Mouse (Mus musculus): ENCODE measurements around the gene Ppp1r27. TPM values are rescaled to one million over a fixed set of nuclear protein-coding genes. Genes with fewer than 3 reads are reported as not detected.
A peak's percentile ranks its signal among the peaks of the same experiment; 100 is the strongest.
"Not testable (repeated sequence)": the region's sequence is repeated elsewhere in the genome, so short reads cannot be mapped to it uniquely, and the experiment has no call there.

Ppp1r27 gene
- total RNA-seq, 2 experiments from 2014 or later = 188 to 418 TPM

GRCm38 (mm10) chr11:120517147-120517546 is 33.8 kb downstream of the Ppp1r27 start:
- no peak overlapping the region for H3K4me3 ChIP-seq
- intact Hi-C loops (cut with DNase I) = no loop called here
- no peak for TF ChIP-seq CTCF (IDR thresholded peaks at IDR 0.05)
- DNase-seq = no peak
- H3K27ac ChIP-seq = no peak overlapping the region

- DNase-seq = peak; percentile 92
- H3K27ac ChIP-seq = peak overlapping the region; percentile 75
- no peak overlapping the region for H3K4me3 ChIP-seq
- no peak; the same call in 1 of the 2 replicates for TF ChIP-seq CTCF (IDR thresholded peaks at IDR 0.05)
- intact Hi-C loops (cut with DNase I) = loop anchor here (2.0 kb wide), 2 partner anchors 63 to 97 kb away; no protein-coding TSS in a partner anchor
Observed at GRCm38 (mm10) chr11:120515611-120516010, 35.3 kb downstream of the Ppp1r27 start.

DNA sequence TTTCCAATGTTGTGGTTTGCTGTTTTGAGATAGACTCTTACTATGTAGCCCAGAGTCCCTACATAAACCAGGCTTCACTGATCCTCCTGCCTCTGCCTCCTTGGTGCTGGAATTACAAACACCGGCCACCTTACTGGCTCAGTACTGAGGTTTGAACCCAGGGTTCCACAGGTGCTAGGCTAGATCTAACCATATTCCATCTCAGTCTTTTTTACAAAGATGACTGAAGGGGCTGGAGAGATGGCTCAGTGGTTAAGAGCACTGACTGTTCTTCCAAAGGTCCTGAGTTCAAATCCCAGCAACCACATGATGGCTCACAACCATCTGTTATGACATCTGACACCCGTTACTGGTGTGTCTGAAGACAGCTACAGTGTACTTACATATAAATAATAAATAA is 36.7 kb downstream of the Ppp1r27 start:
- H3K4me3 ChIP-seq, DNase-seq, H3K27ac ChIP-seq: not testable (repeated sequence)
- intact Hi-C loops (cut with DNase I) = loop anchor here (2.0 kb wide), 2 partner anchors 65 to 99 kb away; no protein-coding TSS in a partner anchor

GRCm38 (mm10) chr11:120512790-120513453 is 38.0 kb downstream of the Ppp1r27 start:
- no peak overlapping the region for H3K27ac ChIP-seq
- no peak overlapping the region for H3K4me3 ChIP-seq
- no peak for TF ChIP-seq CTCF (IDR thresholded peaks at IDR 0.05)
- intact Hi-C loops (cut with DNase I) = no loop called here
- no peak for DNase-seq

DNA sequence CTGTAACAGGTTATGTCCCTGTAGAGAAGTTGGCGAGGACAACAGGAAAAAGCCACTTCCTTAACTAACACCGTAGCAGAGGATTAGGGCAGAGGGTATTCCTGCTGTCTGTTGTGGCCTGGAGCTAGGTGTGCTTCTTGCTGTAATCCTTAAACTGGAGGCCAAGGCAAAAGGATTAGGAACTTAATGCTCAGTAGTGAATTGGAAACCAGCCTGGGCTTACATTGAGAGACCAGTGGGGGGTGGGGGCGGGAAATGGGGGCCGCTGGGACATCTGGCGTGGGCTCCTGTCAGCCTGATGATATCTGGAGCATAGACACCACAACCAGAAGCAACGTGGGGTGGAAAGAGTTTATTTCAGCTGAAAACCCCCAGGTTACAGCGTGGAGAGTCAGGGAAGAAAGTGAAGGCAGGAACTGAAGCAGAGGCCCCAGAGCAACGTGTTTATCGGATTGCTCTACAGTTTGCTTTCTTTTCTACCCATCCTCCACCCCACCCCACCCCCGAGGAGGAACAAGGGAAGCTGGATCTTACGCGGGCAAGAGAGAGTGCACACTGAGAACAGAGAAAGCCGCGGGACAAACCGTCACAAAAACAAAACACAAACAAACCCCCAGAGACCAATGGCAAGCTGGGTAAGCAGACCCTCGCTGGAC is 40.4 kb downstream of the Ppp1r27 start:
- DNase-seq = no peak
- TF ChIP-seq CTCF (IDR thresholded peaks at IDR 0.05) = no peak
- intact Hi-C loops (cut with DNase I) = no loop called here
- Histone ChIP-seq H3K4me3 (peak overlapping the region; percentile 65), H3K27ac (peak overlapping the region; percentile 62)

- intact Hi-C loops (cut with DNase I) = no loop called here
- DNase-seq = no peak
- H3K4me3 ChIP-seq = no peak overlapping the region
- H3K27ac ChIP-seq = no peak overlapping the region
- no peak for TF ChIP-seq CTCF (IDR thresholded peaks at IDR 0.05)
Observed at GRCm38 (mm10) chr11:120509940-120510339, 41.0 kb downstream of the Ppp1r27 start.

- Histone ChIP-seq H3K27ac (no peak overlapping the region), H3K4me3 (no peak overlapping the region)
- no peak for TF ChIP-seq CTCF (IDR thresholded peaks at IDR 0.05)
- DNase-seq = no peak
- intact Hi-C loops (cut with DNase I) = no loop called here
Observed at GRCm38 (mm10) chr11:120508290-120508870, 42.6 kb downstream of the Ppp1r27 start.

DNA sequence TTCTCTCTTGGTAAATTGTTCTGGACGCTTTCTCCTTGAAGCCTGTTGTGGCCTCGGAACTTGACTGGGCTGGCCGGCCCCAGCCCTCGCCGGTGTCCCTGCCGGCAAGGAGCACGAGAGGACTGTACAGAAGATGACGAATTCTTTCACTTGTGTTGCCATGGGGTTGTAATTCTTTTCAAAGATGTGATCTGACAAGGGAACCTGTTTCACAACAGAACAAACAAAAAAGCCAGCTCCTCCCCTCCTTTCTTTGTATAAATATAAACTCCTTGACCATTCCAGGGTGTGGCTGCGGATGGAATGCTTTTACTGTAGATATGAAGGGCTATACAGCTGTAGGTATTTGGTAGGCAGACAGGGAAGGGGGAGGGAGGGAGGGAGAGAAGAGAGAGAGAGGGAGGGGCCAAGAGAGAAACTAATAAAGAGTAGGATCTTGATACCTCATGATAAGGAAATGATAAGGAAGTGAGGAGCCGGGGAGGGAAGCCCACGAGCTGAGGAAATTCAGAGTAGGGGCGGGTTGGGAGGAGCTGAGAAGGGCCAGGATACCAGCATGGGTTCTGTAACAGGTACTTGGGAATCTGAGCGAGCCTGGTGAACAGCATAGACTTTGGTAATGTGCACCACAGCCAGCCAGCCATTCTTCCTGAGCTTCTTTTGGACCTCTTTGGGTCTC is 43.2 kb downstream of the Ppp1r27 start:
- no peak overlapping the region for H3K27ac ChIP-seq
- DNase-seq = no peak
- H3K4me3 ChIP-seq = no peak overlapping the region
- TF ChIP-seq CTCF (IDR thresholded peaks at IDR 0.05) = no peak
- intact Hi-C loops (cut with DNase I) = no loop called here

DNA sequence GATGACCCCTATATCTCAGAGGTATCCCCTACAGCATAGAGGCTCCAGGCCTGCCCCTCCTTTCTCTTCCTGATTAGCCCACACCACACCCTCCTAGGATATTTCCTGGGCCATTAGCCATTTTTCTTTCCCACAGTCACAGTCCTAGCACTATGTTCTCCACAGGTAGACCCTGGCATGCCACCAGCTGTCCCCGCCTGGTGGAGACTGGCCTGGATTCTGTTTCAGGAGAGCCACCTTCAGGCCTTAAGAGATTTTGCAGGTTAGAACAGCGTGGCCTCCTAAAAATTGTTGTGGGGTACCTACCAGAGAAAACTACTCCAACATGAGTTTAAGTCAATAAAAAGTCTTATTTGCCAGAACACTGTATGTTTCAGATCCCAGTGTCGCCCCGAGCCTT is 44.0 kb downstream of the Ppp1r27 start:
- DNase-seq = no peak
- H3K4me3 ChIP-seq = no peak overlapping the region
- H3K27ac ChIP-seq = no peak overlapping the region
- intact Hi-C loops (cut with DNase I) = no loop called here
- TF ChIP-seq CTCF (IDR thresholded peaks at IDR 0.05) = peak; percentile 38

- Histone ChIP-seq H3K4me3 (no peak overlapping the region), H3K27ac (no peak overlapping the region)
- DNase-seq = no peak
- intact Hi-C loops (cut with DNase I) = no loop called here
- TF ChIP-seq CTCF (IDR thresholded peaks at IDR 0.05) = no peak
Observed at GRCm38 (mm10) chr11:120505661-120506060, 45.3 kb downstream of the Ppp1r27 start.

DNA sequence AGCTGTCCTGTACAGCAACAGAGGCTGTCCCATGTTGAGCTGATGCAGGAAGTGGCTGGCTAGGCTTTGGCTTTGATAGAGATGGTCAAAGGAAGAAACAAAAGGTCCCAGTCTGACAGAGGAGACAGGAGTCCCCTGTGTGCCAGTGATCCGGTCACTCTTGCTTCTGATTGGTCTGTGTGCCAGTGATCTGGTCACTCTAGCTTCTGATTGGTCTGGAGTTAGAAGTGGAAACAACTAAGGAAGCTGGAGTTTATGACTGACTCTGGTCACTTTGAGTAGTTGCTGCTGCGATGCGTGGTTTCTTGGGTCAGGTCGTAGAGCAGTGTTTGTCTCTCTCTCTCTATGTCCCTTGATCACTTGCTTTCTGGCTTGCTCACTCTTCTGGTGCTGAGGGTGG is 49.2 kb downstream of the Ppp1r27 start:
- H3K4me3 ChIP-seq = no peak overlapping the region
- H3K27ac ChIP-seq = no peak overlapping the region
- intact Hi-C loops (cut with DNase I) = no loop called here
- DNase-seq = no peak
- TF ChIP-seq CTCF (IDR thresholded peaks at IDR 0.05) = no peak

GRCm38 (mm10) chr11:120501018-120501417 is 49.9 kb downstream of the Ppp1r27 start:
- no peak for DNase-seq
- no peak overlapping the region for H3K4me3 ChIP-seq
- no peak for TF ChIP-seq CTCF (IDR thresholded peaks at IDR 0.05)
- H3K27ac ChIP-seq = no peak overlapping the region
- intact Hi-C loops (cut with DNase I) = no loop called here

GRCm38 (mm10) chr11:120500357-120500756 is 50.6 kb downstream of the Ppp1r27 start:
- no peak for DNase-seq
- no peak overlapping the region for H3K4me3 ChIP-seq
- no peak overlapping the region for H3K27ac ChIP-seq
- intact Hi-C loops (cut with DNase I) = no loop called here
- no peak for TF ChIP-seq CTCF (IDR thresholded peaks at IDR 0.05)

Other genes with a start within 250 kb of the Ppp1r27 start
- 100 to 1,000 TPM; 201 to 262 TPM for gene Actg1, start 202.6 kb downstream of the Ppp1r27 start, total RNA-seq (2021)
- under 1 TPM in 1 of 2 experiments, not detected in 1; 0.87 TPM for gene Fscn2, start 189.6 kb downstream of the Ppp1r27 start, total RNA-seq (2021)
- gene Faap100, start 172.4 kb downstream of the Ppp1r27 start, total RNA-seq (2021) = 10 to 100 TPM; 18.5 to 18.8 TPM
- gene Nploc4, start 113.4 kb downstream of the Ppp1r27 start, total RNA-seq (2021) = 10 to 100 TPM; 75.8 to 94.9 TPM
- 1 to 10 TPM in 1 of 2 experiments, not detected in 1; 1.1 TPM for gene Tspan10, start 108.5 kb downstream of the Ppp1r27 start, total RNA-seq (2021)
- gene Pde6g, start 97.6 kb downstream of the Ppp1r27 start, total RNA-seq (2021) = 1 to 10 TPM in 1 of 2 experiments, under 1 TPM in 1; 0.41 to 1.2 TPM
- gene Oxld1, start 93.1 kb downstream of the Ppp1r27 start, total RNA-seq (2021) = 10 to 100 TPM; 19.1 to 31.8 TPM
- 1 to 10 TPM; 5.2 to 7.2 TPM for gene Ccdc137, start 93.0 kb downstream of the Ppp1r27 start, total RNA-seq (2021)
- gene Arl16, start 83.5 kb downstream of the Ppp1r27 start, total RNA-seq (2021) = 1 to 10 TPM; 5.6 to 6.3 TPM
- gene Mrpl12, start 66.5 kb downstream of the Ppp1r27 start, total RNA-seq (2021) = 100 to 1,000 TPM; 120 to 177 TPM
- gene Slc25a10, start 59.3 kb downstream of the Ppp1r27 start, total RNA-seq (2021) = 1 to 10 TPM; 2.8 to 4.1 TPM
- under 1 TPM in 1 of 2 experiments, not detected in 1; 0.33 TPM for gene Gcgr, start 20.4 kb downstream of the Ppp1r27 start, total RNA-seq (2021)
- gene Mcrip1, start 1.4 kb downstream of the Ppp1r27 start, total RNA-seq (2021) = 10 to 100 TPM; 21.7 to 22.1 TPM
- gene P4hb, start 22.1 kb upstream of the Ppp1r27 start, total RNA-seq (2021) = 100 to 1,000 TPM; 201 to 240 TPM
- gene Arhgdia, start 30.5 kb upstream of the Ppp1r27 start, total RNA-seq (2021) = 10 to 100 TPM; 72.1 to 89.6 TPM
- 10 to 100 TPM; 36.0 to 44.7 TPM for gene Alyref, start 47.2 kb upstream of the Ppp1r27 start, total RNA-seq (2021)
- 10 to 100 TPM; 45.3 to 58.5 TPM for gene Anapc11, start 47.3 kb upstream of the Ppp1r27 start, total RNA-seq (2021)
- under 1 TPM in 1 of 2 experiments, not detected in 1; 0.78 TPM for gene Npb, start 57.3 kb upstream of the Ppp1r27 start, total RNA-seq (2021)
- 10 to 100 TPM; 30.6 to 39.2 TPM for gene Pcyt2, start 66.8 kb upstream of the Ppp1r27 start, total RNA-seq (2021)
- 1 to 10 TPM; 4.1 to 4.7 TPM for gene Sirt7, start 74.1 kb upstream of the Ppp1r27 start, total RNA-seq (2021)
- 10 to 100 TPM; 53.1 to 68.2 TPM for gene Mafg, start 82.5 kb upstream of the Ppp1r27 start, total RNA-seq (2021)
- gene Pycr1, start 92.6 kb upstream of the Ppp1r27 start, total RNA-seq (2021) = 1 to 10 TPM; 3.5 to 3.8 TPM
- gene Myadml2, start 97.0 kb upstream of the Ppp1r27 start, total RNA-seq (2021) = 100 to 1,000 TPM; 109 to 157 TPM
- not detected for gene Notum, start 110.0 kb upstream of the Ppp1r27 start, total RNA-seq (2021)
- gene Aspscr1, start 121.8 kb upstream of the Ppp1r27 start, total RNA-seq (2021) = 10 to 100 TPM; 31.2 to 32.4 TPM
- 10 to 100 TPM; 22.1 to 32.3 TPM for gene Cenpx, start 162.6 kb upstream of the Ppp1r27 start, total RNA-seq (2021)
- gene Lrrc45, start 162.8 kb upstream of the Ppp1r27 start, total RNA-seq (2021) = 1 to 10 TPM; 3.6 to 4.4 TPM
- gene Rac3, start 170.3 kb upstream of the Ppp1r27 start, total RNA-seq (2021) = 1 to 10 TPM in 1 of 2 experiments, under 1 TPM in 1; 0.87 to 1.3 TPM
- 1 to 10 TPM; 6.3 to 8.6 TPM for gene Dcxr, start 176.1 kb upstream of the Ppp1r27 start, total RNA-seq (2021)
- 10 to 100 TPM in 1 of 2 experiments, 1 to 10 TPM in 1; 9.1 to 15.4 TPM for gene Cbr2, start 181.0 kb upstream of the Ppp1r27 start, total RNA-seq (2021)
- 10 to 100 TPM; 15.7 to 22.2 TPM for gene Hmga1b, start 211.7 kb upstream of the Ppp1r27 start, total RNA-seq (2021)
- 10 to 100 TPM; 11.7 to 14.1 TPM for gene Rfng, start 233.1 kb upstream of the Ppp1r27 start, total RNA-seq (2021)
- 10 to 100 TPM; 57.9 to 65.2 TPM for gene Gps1, start 233.1 kb upstream of the Ppp1r27 start, total RNA-seq (2021)
- gene Dus1l, start 245.3 kb upstream of the Ppp1r27 start, total RNA-seq (2021) = 10 to 100 TPM; 31.2 to 31.5 TPM